Mouse (Mus musculus) stomach, postnatal 0 days (tissue): ENCODE measurements around the gene Timeless. TPM values are rescaled to one million over a fixed set of nuclear protein-coding genes. Genes with fewer than 3 reads are reported as not detected.
A peak's percentile ranks its signal among the peaks of the same experiment; 100 is the strongest.

ENCODE experiments used
- ATAC-seq: fragments of 200-750 bp; cut with Nextera tagmentation; 2 replicates; pipeline ENCODE4 v1.8.0; 2017; ENCODE audit not compliant: low FRiP score, low TSS enrichment
- DNase-seq: peaks from one replicate; pipeline ENCODE4 v3.0.0-alpha.2; 2016; ENCODE audit warnings: low spot score
- H3K27ac ChIP-seq: fragments of 300-500 bp; sonication (generic); replicated peaks from 2 replicates; pipeline ENCODE4 v1.5.1; 2014; ENCODE audit warnings: mild to moderate bottlenecking, control low read depth
- H3K27me3 ChIP-seq: fragments of 300-500 bp; sonication (generic); 2 replicates; pipeline ENCODE4 v1.6.1; 2014; ENCODE audit warnings: low read length; ENCODE audit not compliant: control insufficient read depth, insufficient read depth
- H3K36me3 ChIP-seq: fragments of 300-500 bp; sonication (generic); 2 replicates; pipeline ENCODE4 v1.6.1; 2014; ENCODE audit warnings: low read length, mixed read lengths; ENCODE audit not compliant: control insufficient read depth, insufficient read depth
- H3K4me1 ChIP-seq: fragments of 300-500 bp; sonication (generic); replicated peaks from 2 replicates; pipeline ENCODE4 v1.6.1; 2014; ENCODE audit warnings: antibody characterized with exemption; ENCODE audit not compliant: control insufficient read depth, insufficient read depth
- H3K4me2 ChIP-seq: fragments of 300-500 bp; sonication (generic); replicated peaks from 2 replicates; pipeline ENCODE4 v1.6.1; 2014; ENCODE audit warnings: low read depth, mild to moderate bottlenecking, control low read depth, moderate library complexity
- H3K4me3 ChIP-seq: fragments of 300-500 bp; sonication (generic); 2 replicates; pipeline ENCODE4 v1.5.1; 2014; ENCODE audit warnings: low read depth, low read length, control low read depth
- H3K9ac ChIP-seq: fragments of 300-500 bp; sonication (generic); 2 replicates; pipeline ENCODE4 v1.6.1; 2014; ENCODE audit warnings: mild to moderate bottlenecking, low read length, control low read depth, mixed read lengths
- H3K9me3 ChIP-seq: fragments of 300-500 bp; sonication (generic); 2 replicates; pipeline ENCODE4 v1.6.1; 2016; ENCODE audit warnings: low read length; ENCODE audit not compliant: control insufficient read depth
- CTCF ChIP-seq: IDR thresholded peaks from 2 replicates; pipeline ENCODE4 v1.5.1; 2016; ENCODE audit warnings: antibody characterized with exemption, low read depth, mild to moderate bottlenecking, moderate library complexity
- EP300 ChIP-seq: optimal IDR thresholded peaks from 2 replicates; pipeline ENCODE3; 2016; ENCODE audit warnings: antibody characterized with exemption
- WGBS: fragments of 180-500 bp; shearing (Covaris S2); extraction: QIAGEN DNeasy Blood & Tissue Kit; methylation state at CpG from one replicate; pipeline ENCODE4 v1.1.7; 2014; 5-methylcytosine and 5-hydroxymethylcytosine counted together
- polyA plus RNA-seq: library from polyadenylated mRNA; unstranded; fragments of >200 nt; fragmentation: Nextera tagmentation; extraction: Ambion mirVana; gene quantifications from 2 replicates; pipeline ENCODE4 v1.2.1, GENCODE M21; 2015

Gene Timeless
- polyA plus RNA-seq, 1 experiment from 2014 or later: 10.5 TPM

DNA sequence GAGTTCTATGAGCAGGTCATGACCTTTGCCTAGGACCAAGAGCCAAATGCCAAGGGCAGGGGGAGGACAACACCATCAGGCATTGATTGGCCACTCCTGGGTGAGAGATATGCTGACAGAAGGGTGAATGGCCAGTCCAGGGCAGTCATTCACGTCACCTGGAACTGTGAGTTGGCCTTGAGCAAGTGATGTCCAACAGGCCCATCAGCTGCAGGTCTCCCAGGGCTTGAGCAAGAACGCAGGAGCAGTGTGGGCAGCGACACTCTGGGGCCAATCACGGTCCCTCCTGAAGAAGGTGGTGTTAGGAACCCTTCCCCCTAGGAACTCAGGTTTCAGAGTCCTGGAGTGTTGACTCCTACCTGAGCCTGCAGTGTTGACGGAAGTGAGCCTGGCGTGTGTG, 30.0 kb upstream of the Timeless start:
- no peaks in the 10 kb centered on the region; the same call in 1 of the 2 replicates for H3K36me3 ChIP-seq
- no peak for DNase-seq
- no peak overlapping the region for H3K4me3 ChIP-seq
- TF ChIP-seq EP300: no peak
- TF ChIP-seq CTCF: no peak
- no peak overlapping the region for H3K4me2 ChIP-seq
- peak; percentile 64 for ATAC-seq
- no peaks in the 10 kb centered on the region for H3K4me1 ChIP-seq
- no peak overlapping the region for H3K27ac ChIP-seq
- no peak overlapping the region for H3K9ac ChIP-seq
- H3K27me3 ChIP-seq: no peaks in the 10 kb centered on the region
- no peaks in the 10 kb centered on the region for H3K9me3 ChIP-seq
- 46% methylated on average over 4 of the region's 6 CpGs for WGBS

DNA sequence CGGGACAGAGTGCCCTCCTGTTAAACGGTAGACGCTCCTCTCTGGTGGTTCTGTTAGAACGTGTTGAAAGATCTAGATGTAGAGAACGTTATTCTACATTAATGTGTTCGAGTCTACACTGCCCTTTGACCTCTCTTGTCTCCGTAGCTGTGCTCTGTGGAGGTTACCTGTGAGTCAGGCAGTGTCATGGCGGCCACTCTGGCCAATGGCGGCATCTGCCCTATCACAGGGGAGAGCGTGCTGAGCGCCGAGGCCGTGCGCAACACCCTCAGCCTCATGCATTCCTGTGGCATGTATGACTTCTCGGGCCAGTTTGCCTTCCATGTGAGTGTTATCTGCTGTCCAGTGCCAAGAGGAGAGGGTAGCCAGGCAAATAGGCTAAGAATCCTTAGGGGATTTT, 26.9 kb upstream of the Timeless start:
- Histone ChIP-seq H3K4me2 (no peak overlapping the region), H3K9ac (no peak overlapping the region), H3K27ac (no peak overlapping the region), H3K9me3 (no peaks in the 10 kb centered on the region), H3K4me3 (no peak overlapping the region), H3K27me3 (no peaks in the 10 kb centered on the region), H3K4me1 (no peaks in the 10 kb centered on the region), H3K36me3 (peaks cover 2% of the 10 kb centered on the region; the same call in 1 of the 2 replicates)
- no peak for DNase-seq
- ATAC-seq: peak; percentile 46; the same call in 1 of the 2 replicates
- TF ChIP-seq EP300 (no peak), CTCF (no peak)
- WGBS: 75% methylated on average over 15 of the region's 15 CpGs

DNA sequence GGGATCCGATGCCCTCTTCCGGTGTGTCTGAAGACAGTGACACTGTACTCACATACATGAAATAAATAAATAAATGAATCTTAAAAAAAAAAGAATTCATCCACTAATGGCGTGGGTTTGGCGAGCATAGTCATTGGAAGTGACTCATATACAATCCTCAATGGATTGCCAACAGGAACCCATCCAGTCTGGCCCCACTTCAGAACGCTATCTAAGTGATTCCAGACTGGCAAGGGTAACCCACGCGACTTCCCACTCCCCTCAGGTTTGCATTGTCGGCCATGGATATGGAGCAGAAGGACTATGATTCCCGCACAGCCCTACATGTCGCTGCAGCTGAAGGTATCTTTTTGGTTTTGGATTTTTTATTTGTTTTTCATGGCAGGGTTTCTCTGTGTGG, 23.5 kb upstream of the Timeless start:
- TF ChIP-seq EP300 (no peak), CTCF (no peak)
- Histone ChIP-seq H3K4me2 (no peak overlapping the region), H3K36me3 (peaks cover 2% of the 10 kb centered on the region; the same call in 1 of the 2 replicates), H3K27me3 (no peaks in the 10 kb centered on the region), H3K9ac (no peak overlapping the region), H3K4me3 (no peak overlapping the region), H3K9me3 (no peaks in the 10 kb centered on the region), H3K4me1 (peaks cover 6% of the 10 kb centered on the region; the same call in 1 of the 2 replicates), H3K27ac (no peak overlapping the region)
- 89% methylated on average over 10 of the region's 10 CpGs for WGBS
- ATAC-seq: no peak
- DNase-seq: no peak

DNA sequence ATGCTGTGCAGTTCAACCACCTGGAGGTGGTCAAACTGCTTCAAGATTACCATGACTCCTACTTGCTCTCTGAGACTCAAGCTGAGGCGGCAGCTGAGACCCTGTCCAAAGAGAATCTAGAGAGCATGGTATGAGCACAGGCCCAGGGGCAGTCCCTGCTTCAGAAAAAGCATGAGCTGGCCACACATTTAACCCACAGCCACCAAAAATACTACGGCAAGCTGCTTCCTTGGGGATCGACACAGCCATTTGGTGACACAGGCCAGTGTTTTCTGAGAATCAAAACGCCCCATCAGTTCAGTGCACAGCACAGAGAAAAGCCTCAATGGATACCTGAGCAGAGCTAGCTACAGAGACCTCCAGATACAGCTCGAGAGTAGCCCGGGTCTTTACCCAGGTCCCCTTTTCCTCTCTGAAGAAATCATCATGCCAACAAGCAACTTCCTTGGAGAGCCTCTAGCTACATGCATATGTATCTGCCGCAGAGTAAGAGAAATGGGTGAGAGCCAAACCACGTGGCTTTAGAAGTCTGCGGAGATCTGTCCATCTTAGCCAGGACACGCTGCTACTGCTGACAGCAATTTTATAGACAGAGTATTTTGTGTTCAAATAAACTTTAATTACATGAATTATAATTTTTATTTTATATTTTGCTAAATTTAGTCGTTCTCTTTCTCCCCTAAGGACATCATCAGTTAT, 22.4 kb upstream of the Timeless start:
- Histone ChIP-seq H3K27ac (no peak overlapping the region), H3K9me3 (no peaks in the 10 kb centered on the region), H3K27me3 (no peaks in the 10 kb centered on the region), H3K4me1 (peaks cover 6% of the 10 kb centered on the region; the same call in 1 of the 2 replicates), H3K9ac (no peak overlapping the region), H3K36me3 (peaks cover 2% of the 10 kb centered on the region; the same call in 1 of the 2 replicates), H3K4me3 (no peak overlapping the region), H3K4me2 (no peak overlapping the region)
- TF ChIP-seq CTCF (no peak), EP300 (no peak)
- no peak for DNase-seq
- no peak for ATAC-seq
- WGBS: 91% methylated on average over 11 of the region's 11 CpGs

DNA sequence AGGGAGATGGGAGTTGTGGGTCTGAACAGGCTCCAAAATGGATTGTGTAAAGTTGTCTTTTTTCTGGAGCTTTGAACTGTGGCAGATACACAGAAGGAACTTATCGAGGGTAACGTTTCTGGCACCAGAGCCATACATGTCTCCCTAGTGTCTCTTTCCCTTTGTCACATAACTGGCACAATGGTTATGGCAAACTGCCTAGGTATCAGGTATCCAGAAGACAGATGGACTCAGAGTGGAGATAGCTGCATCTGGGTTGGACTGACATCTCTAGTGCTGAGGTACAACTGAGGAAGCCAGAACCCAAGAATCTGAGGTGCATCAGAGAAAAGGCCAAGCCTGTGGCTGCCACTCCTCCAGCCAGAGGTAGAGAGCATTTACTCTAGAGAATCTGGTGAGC, 21.7 kb upstream of the Timeless start:
- no peak for ATAC-seq
- no peaks in the 10 kb centered on the region for H3K27me3 ChIP-seq
- TF ChIP-seq CTCF (no peak), EP300 (no peak)
- DNase-seq: no peak
- peaks cover 6% of the 10 kb centered on the region; the same call in 1 of the 2 replicates for H3K4me1 ChIP-seq
- no peak overlapping the region for H3K4me2 ChIP-seq
- 83% methylated on average over 2 of the region's 2 CpGs for WGBS
- H3K27ac ChIP-seq: no peak overlapping the region
- no peak overlapping the region for H3K4me3 ChIP-seq
- peaks cover 2% of the 10 kb centered on the region; the same call in 1 of the 2 replicates for H3K36me3 ChIP-seq
- no peaks in the 10 kb centered on the region for H3K9me3 ChIP-seq
- H3K9ac ChIP-seq: no peak overlapping the region

DNA sequence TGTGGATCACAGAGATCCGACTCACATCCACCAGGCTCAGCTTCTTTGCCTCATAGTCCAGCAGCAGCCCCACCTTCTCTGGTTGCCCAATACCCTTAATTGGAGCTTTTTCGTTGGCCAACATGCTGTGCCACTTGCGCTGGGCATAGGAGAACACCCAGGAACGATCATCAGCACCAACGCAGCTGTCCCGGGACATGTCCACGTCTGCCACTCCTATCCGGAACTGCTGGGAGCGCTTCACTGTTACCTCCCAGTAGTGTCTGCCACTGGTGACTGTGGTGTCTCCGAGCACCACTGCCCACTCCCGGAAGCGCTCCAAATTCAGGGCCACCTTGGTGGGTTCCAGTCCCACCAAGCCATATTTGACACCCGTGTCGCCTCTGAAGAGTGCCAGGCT, 20.9 kb upstream of the Timeless start:
- Histone ChIP-seq H3K27me3 (no peaks in the 10 kb centered on the region), H3K4me3 (peak overlapping the region; percentile 69), H3K27ac (peak overlapping the region; percentile 30; the same call in 1 of the 2 replicates), H3K4me1 (peaks cover 6% of the 10 kb centered on the region; the same call in 1 of the 2 replicates), H3K4me2 (peak overlapping the region; percentile 92), H3K9ac (peak overlapping the region; percentile 68), H3K9me3 (no peaks in the 10 kb centered on the region), H3K36me3 (0 out of 2 replicates have a peak, but pooled peaks cover 2% of the 10 kb centered on the region)
- DNase-seq: peak; percentile 27
- TF ChIP-seq EP300 (no peak), CTCF (no peak)
- 0 out of 2 replicates have a peak, but pooled peaks have one; percentile 13 for ATAC-seq
- 16% methylated on average over 14 of the region's 14 CpGs for WGBS
